Mouse (Mus musculus): ENCODE results near the gene Tnrc6b.

- TF ChIP-seq CTCF (IDR thresholded peaks at IDR 0.05; ENCODE audit: low read depth, low read length) (no peak), POLR2AphosphoS5 (IDR thresholded peaks at IDR 0.05; ENCODE audit: insufficient replicate concordance, low read depth, low read length) (no peak), GATA1 (IDR thresholded peaks at IDR 0.05; ENCODE audit: borderline replicate concordance, low read length) (no peak), GATA2 (IDR thresholded peaks at IDR 0.05; ENCODE audit: borderline replicate concordance, low read depth, low read length) (no peak)
Observed at GRCm38 (mm10) chr15:80974311-80974710, 263.2 kb downstream of the Tnrc6b start.
